Mouse (Mus musculus): Measurements from ENCODE around the gene Chil1. TPM values are rescaled to one million over a fixed set of nuclear protein-coding genes. Genes with fewer than 3 reads are reported as not detected.

Gene Chil1
- polyA plus RNA-seq, 1 experiment from 2014 or later: 3.7 TPM

DNA sequence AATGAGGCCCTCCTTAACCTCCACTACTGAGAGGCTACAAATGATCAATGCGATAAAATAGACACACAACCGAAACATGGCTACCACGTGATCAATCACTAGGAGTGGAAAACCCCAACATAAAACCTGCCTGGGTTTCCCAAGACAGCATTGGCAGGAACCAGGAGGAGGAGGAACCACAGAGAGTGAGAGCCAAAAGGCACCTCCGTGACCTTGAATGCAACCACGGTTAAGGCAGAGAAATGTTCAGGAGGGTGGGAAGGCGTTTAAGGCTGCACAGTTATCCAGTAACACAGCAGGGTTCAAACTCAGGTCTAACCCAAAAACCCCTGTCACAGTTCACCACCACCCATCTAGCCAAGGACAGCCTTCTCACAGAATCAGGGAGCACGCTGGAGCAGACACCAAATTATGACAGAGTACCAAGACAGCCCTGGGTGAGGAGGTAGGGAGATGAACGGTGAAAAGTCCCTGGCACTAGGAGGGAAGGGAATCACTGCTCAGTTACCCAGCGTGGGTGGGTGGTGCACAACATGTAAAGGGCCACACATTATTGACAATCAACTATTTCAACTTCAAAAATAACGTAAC, 48.8 kb downstream of the Chil1 start:
- H3K9me3 ChIP-seq (replicated peaks; ENCODE audit: control insufficient read depth, low read length): no peaks in the 10 kb centered on the region
- peaks cover 24% of the 10 kb centered on the region for H3K27me3 ChIP-seq (replicated peaks; ENCODE audit: control insufficient read depth, insufficient read depth, low read length)
- H3K4me3 ChIP-seq (ENCODE audit: low read depth, low read length): no peak overlapping the region
- 84% methylated on average over 10 of the region's 10 CpGs for WGBS
- H3K4me1 ChIP-seq (ENCODE audit: control insufficient read depth, insufficient read depth, low read length): peaks cover 8% of the 10 kb centered on the region; the same call in 1 of the 2 replicates
- DNase-seq (ENCODE audit: low spot score): no peak
- no peaks in the 10 kb centered on the region for H3K36me3 ChIP-seq (ENCODE audit: control insufficient read depth, insufficient read depth, low read length)
- H3K27ac ChIP-seq (ENCODE audit: low read depth, low read length): no peak overlapping the region
- no peak for ATAC-seq
- no peak overlapping the region for H3K9ac ChIP-seq (ENCODE audit: low read length)
- no peak overlapping the region for H3K4me2 ChIP-seq (ENCODE audit: low read length)

DNA sequence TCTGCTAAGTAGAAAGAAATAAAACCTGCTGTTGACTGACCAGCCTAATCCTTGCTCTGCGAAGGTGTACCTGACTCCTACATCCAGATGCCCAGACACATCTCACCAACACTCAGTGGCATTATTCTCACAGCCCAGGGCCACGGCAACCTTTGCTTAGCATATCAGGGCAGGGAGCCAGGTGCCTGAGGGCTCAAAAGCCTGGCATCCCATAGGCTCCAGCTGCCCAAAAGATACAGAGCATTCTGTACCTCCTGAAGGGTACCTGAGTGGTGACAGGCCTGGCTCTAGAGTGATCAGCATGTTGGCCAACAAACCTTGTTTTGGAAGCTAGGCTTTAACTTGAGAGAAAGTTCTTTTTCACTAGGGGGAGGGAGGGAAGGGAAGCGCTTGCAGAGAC, 49.3 kb downstream of the Chil1 start:
- 76% methylated on average over 3 of the region's 3 CpGs for WGBS
- no peak for DNase-seq (ENCODE audit: low spot score)
- Histone ChIP-seq H3K4me3 (ENCODE audit: low read depth, low read length) (no peak overlapping the region), H3K36me3 (ENCODE audit: control insufficient read depth, insufficient read depth, low read length) (no peaks in the 10 kb centered on the region), H3K27ac (ENCODE audit: low read depth, low read length) (no peak overlapping the region), H3K27me3 (replicated peaks; ENCODE audit: control insufficient read depth, insufficient read depth, low read length) (peaks cover 30% of the 10 kb centered on the region), H3K4me1 (ENCODE audit: control insufficient read depth, insufficient read depth, low read length) (peaks cover 8% of the 10 kb centered on the region; the same call in 1 of the 2 replicates), H3K9ac (ENCODE audit: low read length) (no peak overlapping the region), H3K4me2 (ENCODE audit: low read length) (no peak overlapping the region), H3K9me3 (replicated peaks; ENCODE audit: control insufficient read depth, low read length) (no peaks in the 10 kb centered on the region)
- ATAC-seq: no peak

DNA sequence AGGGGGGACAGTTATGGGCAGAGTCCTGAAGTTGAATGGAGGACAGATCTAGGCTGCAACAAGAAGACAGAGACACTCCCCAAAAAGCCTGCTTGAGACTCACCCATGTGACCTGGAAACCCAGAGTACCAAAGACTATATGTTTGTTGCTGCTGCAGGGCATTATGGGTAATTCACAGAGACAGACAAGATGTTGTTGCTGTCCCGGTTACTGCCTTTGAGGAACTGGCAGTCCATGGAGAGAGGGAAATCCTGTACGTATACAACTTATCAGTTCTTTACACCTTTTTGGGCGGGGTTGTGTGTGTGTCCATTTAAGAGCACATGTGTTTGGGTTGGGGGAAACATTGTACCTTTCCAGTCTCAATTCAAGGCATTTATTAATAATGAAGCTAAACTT, 49.7 kb downstream of the Chil1 start:
- H3K4me2 ChIP-seq (ENCODE audit: low read length): no peak overlapping the region
- no peaks in the 10 kb centered on the region for H3K9me3 ChIP-seq (replicated peaks; ENCODE audit: control insufficient read depth, low read length)
- peaks cover 8% of the 10 kb centered on the region; the same call in 1 of the 2 replicates for H3K4me1 ChIP-seq (ENCODE audit: control insufficient read depth, insufficient read depth, low read length)
- ATAC-seq (no peak), DNase-seq (ENCODE audit: low spot score) (no peak)
- peaks cover 32% of the 10 kb centered on the region for H3K27me3 ChIP-seq (replicated peaks; ENCODE audit: control insufficient read depth, insufficient read depth, low read length)
- no peak overlapping the region for H3K9ac ChIP-seq (ENCODE audit: low read length)
- WGBS: 77% methylated on average over 3 of the region's 3 CpGs
- no peaks in the 10 kb centered on the region for H3K36me3 ChIP-seq (ENCODE audit: control insufficient read depth, insufficient read depth, low read length)
- H3K4me3 ChIP-seq (ENCODE audit: low read depth, low read length): no peak overlapping the region
- no peak overlapping the region for H3K27ac ChIP-seq (ENCODE audit: low read depth, low read length)

DNA sequence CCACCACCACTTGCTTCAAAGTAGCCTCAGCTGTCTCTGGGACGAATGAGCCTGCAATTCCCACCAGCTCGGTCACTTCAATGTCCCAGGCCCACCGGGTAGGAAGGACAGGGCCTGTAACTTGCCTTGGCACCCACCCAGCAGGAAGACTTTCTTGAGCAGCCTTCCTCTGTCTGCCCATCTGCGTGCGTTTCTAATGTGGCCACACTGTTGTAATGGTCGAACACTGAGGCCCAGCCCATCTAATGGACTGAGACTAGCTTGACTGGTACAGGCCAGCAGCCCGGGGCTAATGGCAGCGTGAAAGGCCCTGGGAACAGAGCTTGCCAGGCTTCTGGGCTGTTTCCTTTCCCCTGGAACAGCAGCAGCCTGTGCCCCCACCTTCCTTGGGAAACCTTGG, 50.4 kb downstream of the Chil1 start:
- H3K4me1 ChIP-seq (ENCODE audit: control insufficient read depth, insufficient read depth, low read length): peaks cover 8% of the 10 kb centered on the region; the same call in 1 of the 2 replicates
- 76% methylated on average over 8 of the region's 8 CpGs for WGBS
- DNase-seq (ENCODE audit: low spot score): no peak
- no peak for ATAC-seq
- no peaks in the 10 kb centered on the region for H3K9me3 ChIP-seq (replicated peaks; ENCODE audit: control insufficient read depth, low read length)
- H3K27ac ChIP-seq (ENCODE audit: low read depth, low read length): no peak overlapping the region
- H3K36me3 ChIP-seq (ENCODE audit: control insufficient read depth, insufficient read depth, low read length): no peaks in the 10 kb centered on the region
- peaks cover 35% of the 10 kb centered on the region for H3K27me3 ChIP-seq (replicated peaks; ENCODE audit: control insufficient read depth, insufficient read depth, low read length)
- H3K4me2 ChIP-seq (ENCODE audit: low read length): no peak overlapping the region
- no peak overlapping the region for H3K4me3 ChIP-seq (ENCODE audit: low read depth, low read length)
- H3K9ac ChIP-seq (ENCODE audit: low read length): no peak overlapping the region

GRCm38 (mm10) chr1:134232778-134233531, 51.0 kb downstream of the Chil1 start:
- Histone ChIP-seq H3K4me2 (ENCODE audit: low read length) (peak overlapping the region; percentile 24), H3K9me3 (replicated peaks; ENCODE audit: control insufficient read depth, low read length) (no peaks in the 10 kb centered on the region), H3K27ac (ENCODE audit: low read depth, low read length) (no peak overlapping the region), H3K4me3 (ENCODE audit: low read depth, low read length) (no peak overlapping the region), H3K9ac (ENCODE audit: low read length) (no peak overlapping the region), H3K36me3 (ENCODE audit: control insufficient read depth, insufficient read depth, low read length) (no peaks in the 10 kb centered on the region), H3K4me1 (ENCODE audit: control insufficient read depth, insufficient read depth, low read length) (peaks cover 8% of the 10 kb centered on the region; the same call in 1 of the 2 replicates), H3K27me3 (replicated peaks; ENCODE audit: control insufficient read depth, insufficient read depth, low read length) (peaks cover 35% of the 10 kb centered on the region)
- ATAC-seq: peak; percentile 23
- 48% methylated on average over 12 of the region's 12 CpGs for WGBS
- DNase-seq (ENCODE audit: low spot score): peak; percentile 61

- Histone ChIP-seq H3K27ac (ENCODE audit: low read depth, low read length) (no peak overlapping the region), H3K36me3 (ENCODE audit: control insufficient read depth, insufficient read depth, low read length) (no peaks in the 10 kb centered on the region), H3K27me3 (replicated peaks; ENCODE audit: control insufficient read depth, insufficient read depth, low read length) (peaks cover 35% of the 10 kb centered on the region), H3K9ac (ENCODE audit: low read length) (peak overlapping the region; percentile 61), H3K9me3 (replicated peaks; ENCODE audit: control insufficient read depth, low read length) (no peaks in the 10 kb centered on the region), H3K4me3 (ENCODE audit: low read depth, low read length) (peak overlapping the region; percentile 41), H3K4me2 (ENCODE audit: low read length) (peak overlapping the region; percentile 81), H3K4me1 (ENCODE audit: control insufficient read depth, insufficient read depth, low read length) (peaks cover 8% of the 10 kb centered on the region; the same call in 1 of the 2 replicates)
- DNase-seq (ENCODE audit: low spot score): no peak
- WGBS: 53% methylated on average over 19 of the region's 19 CpGs
- ATAC-seq: no peak
These were observed 51.9 kb downstream of the Chil1 start for GRCm38 (mm10) chr1:134233681-134234454.

DNA sequence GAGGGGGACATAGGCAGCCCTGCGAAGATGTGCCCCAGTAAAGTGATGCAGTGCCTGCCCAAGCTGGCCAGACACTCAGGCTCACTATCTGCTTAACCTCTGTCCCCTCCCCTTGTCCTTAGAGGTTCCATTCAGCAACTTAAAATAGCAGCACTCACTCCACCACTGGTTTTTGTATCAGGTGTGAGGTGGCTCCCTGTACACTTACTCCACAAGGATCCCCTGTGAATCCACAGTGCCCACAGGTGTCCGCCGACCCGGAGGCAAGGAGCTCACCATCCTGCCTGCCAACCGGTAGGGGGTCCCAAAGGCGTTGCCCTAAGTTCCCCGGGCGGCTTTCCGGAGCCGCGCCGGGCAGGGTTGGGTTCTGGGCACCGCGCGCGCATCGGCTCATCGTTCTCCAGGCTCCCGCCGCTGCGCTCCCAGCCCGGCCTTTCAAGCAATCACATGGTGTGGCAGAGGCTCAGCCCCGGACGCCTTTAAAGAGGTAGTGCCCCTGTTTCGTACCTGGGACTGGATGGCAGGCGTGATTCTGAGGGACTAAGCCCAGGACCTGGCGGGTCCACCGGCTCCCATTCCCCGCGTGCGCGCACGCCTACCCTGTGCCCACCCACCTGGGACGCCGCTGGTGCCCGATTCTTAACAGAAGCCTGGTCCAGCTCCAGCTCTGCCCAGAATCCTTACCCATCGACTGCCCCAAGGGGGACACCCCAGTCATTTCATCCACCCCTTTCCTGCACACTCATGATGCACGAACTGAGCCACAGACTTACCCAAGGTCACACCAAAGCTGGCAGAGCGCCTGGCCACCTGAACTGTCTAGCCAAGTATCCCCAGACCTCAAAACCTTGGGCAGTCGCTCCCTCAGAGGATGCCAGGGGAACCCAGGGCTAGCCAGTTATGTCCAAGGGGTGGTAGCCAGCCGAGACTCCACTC, 52.7 kb downstream of the Chil1 start:
- peak; percentile 51 for DNase-seq (ENCODE audit: low spot score)
- ATAC-seq: peak; percentile 46
- Histone ChIP-seq H3K9ac (ENCODE audit: low read length) (peak overlapping the region; percentile 61), H3K9me3 (replicated peaks; ENCODE audit: control insufficient read depth, low read length) (no peaks in the 10 kb centered on the region), H3K4me2 (ENCODE audit: low read length) (peak overlapping the region; percentile 81), H3K4me3 (ENCODE audit: low read depth, low read length) (peak overlapping the region; percentile 41), H3K27ac (ENCODE audit: low read depth, low read length) (no peak overlapping the region), H3K27me3 (replicated peaks; ENCODE audit: control insufficient read depth, insufficient read depth, low read length) (peaks cover 35% of the 10 kb centered on the region), H3K36me3 (ENCODE audit: control insufficient read depth, insufficient read depth, low read length) (no peaks in the 10 kb centered on the region), H3K4me1 (ENCODE audit: control insufficient read depth, insufficient read depth, low read length) (peaks cover 8% of the 10 kb centered on the region; the same call in 1 of the 2 replicates)
- under 1% methylated on average over 41 of the region's 41 CpGs for WGBS

- no peaks in the 10 kb centered on the region for H3K9me3 ChIP-seq (replicated peaks; ENCODE audit: control insufficient read depth, low read length)
- peak within 1 kb of the TSS; percentile 41 for H3K4me3 ChIP-seq (ENCODE audit: low read depth, low read length)
- peak within 1 kb of the TSS; percentile 81 for H3K4me2 ChIP-seq (ENCODE audit: low read length)
- no peak within 1 kb of the TSS for H3K27ac ChIP-seq (ENCODE audit: low read depth, low read length)
- H3K9ac ChIP-seq (ENCODE audit: low read length): peak within 1 kb of the TSS; percentile 61
- H3K27me3 ChIP-seq (replicated peaks; ENCODE audit: control insufficient read depth, insufficient read depth, low read length): peaks cover 35% of the 10 kb centered on the region
- peaks cover 8% of the 10 kb centered on the region; the same call in 1 of the 2 replicates for H3K4me1 ChIP-seq (ENCODE audit: control insufficient read depth, insufficient read depth, low read length)
- 2% methylated on average over 29 of the region's 37 CpGs for WGBS
- ATAC-seq (peak; percentile 49), DNase-seq (ENCODE audit: low spot score) (peak; percentile 49)
- no peaks in the 10 kb centered on the region for H3K36me3 ChIP-seq (ENCODE audit: control insufficient read depth, insufficient read depth, low read length)
These were observed 53.5 kb downstream of the Chil1 start, which contains the start of gene Adora1 for GRCm38 (mm10) chr1:134235391-134235921. Gene Adora1 (minus strand): TSS chr1:134235431.

Measured in forebrain, embryonic 14.5 days (tissue).